Mouse (Mus musculus) left cerebral cortex, adult 2 months (tissue): ENCODE results near the gene Pard6b. TPM values are rescaled to one million over a fixed set of nuclear protein-coding genes. Genes with fewer than 3 reads are reported as not detected.

ENCODE experiments used
- DNase-seq, 2 experiments: peaks; one replicate each; pipeline ENCODE4 v3.0.0; 2021 to 2022; ENCODE audit warnings: low spot score in 2 of 2, mixed read lengths in 1 of 2; ENCODE audit errors: extremely low spot score in 1 of 2
- H3K27ac ChIP-seq: fragments of 200-600 bp; 2 replicates; pipeline ENCODE4 v1.8.1; 2022
- H3K4me3 ChIP-seq: fragments of 200-600 bp; 2 replicates; pipeline ENCODE4 v1.8.1; 2022
- CTCF ChIP-seq: fragments of 200-600 bp; IDR thresholded peaks from 2 replicates; pipeline ENCODE4 v1.8.1; 2022; ENCODE audit warnings: antibody characterized with exemption, mild to moderate bottlenecking, moderate library complexity
- intact Hi-C: fragments of 180-260 bp; cut with DNase I; formaldehyde crosslinking; loops from one replicate; pipeline ENCODE4 v1.15.1; 2025
- microRNA-seq, 2 experiments: library from miRNA; unstranded; fragments of <30 nt; microRNA quantifications; one replicate each; pipeline ENCODE4 v1.2.0; 2021
- total RNA-seq, 2 experiments: library from RNA; stranded (reverse); gene quantifications; 2 replicates each; pipeline ENCODE4 v1.2.3; 2021

Gene Pard6b
- total RNA-seq, 2 experiments from 2014 or later: 5.5 to 6.8 TPM

- intact Hi-C loops: loop anchor here (10.0 kb wide), 1 partner anchor 326 kb away; no protein-coding TSS in a partner anchor
- DNase-seq: no peak
- Histone ChIP-seq H3K27ac (no peak overlapping the region), H3K4me3 (no peak overlapping the region)
- TF ChIP-seq CTCF: no peak
Observed at GRCm38 (mm10) chr2:168119123-168119522, 38.3 kb downstream of the Pard6b start.

- intact Hi-C loops: no loop called here
- DNase-seq: no peak
- no peak for TF ChIP-seq CTCF
Observed at GRCm38 (mm10) chr2:168120906-168121305, 40.1 kb downstream of the Pard6b start.

DNA sequence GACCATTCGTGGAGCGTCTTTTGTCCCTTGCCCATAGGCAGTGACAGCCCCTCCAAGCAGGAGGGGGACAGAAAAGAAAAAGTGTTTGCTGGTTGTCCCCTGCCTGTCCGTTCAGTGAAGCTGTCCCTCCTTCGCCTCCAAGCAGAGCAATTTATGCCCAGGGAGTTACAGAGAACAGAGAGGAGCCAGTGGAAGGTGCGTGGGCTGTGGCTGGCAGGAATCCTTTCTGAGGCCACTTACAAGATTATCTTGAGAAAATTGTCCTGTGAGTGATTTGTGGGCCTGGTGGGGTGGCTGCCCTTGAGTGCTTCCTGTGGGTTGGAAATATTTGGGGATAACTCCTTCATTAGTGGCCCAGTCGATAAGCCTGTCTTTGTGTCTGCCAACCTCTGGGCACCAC, 42.8 kb downstream of the Pard6b start:
- intact Hi-C loops: no loop called here
- peak in 1 of 2 experiments; percentile 36 for DNase-seq
- Histone ChIP-seq H3K27ac (no peak overlapping the region), H3K4me3 (no peak overlapping the region)
- TF ChIP-seq CTCF: no peak

More at GRCm38 (mm10) chr2:168120906-168121305, 40.1 kb downstream of the Pard6b start:
- H3K4me3 ChIP-seq: no peak overlapping the region
- no peak overlapping the region for H3K27ac ChIP-seq

GRCm38 (mm10) chr2:168125288-168126089, 44.7 kb downstream of the Pard6b start:
- intact Hi-C loops: no loop called here
- no peak for DNase-seq
- no peak for TF ChIP-seq CTCF

DNA sequence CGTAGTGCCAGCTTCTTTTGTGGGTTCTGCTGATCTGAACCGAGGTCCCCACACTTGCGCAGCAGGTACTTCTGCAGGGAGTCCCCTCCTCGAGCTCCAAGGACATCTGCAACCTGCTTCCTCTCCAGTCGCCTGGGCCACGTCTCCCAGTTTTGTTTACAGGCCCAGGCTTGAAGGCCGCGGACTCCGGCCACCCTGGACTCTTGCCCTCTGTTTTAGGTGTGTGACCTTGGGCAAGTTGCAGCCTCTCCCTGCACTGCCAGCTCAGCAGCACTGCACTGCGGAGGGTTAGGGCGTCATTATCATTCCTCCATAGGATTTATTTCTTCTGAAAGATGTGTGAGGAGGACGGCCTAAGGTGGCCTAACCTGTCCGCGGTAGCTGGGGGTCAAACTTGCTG, 47.0 kb downstream of the Pard6b start:
- no peak for DNase-seq
- intact Hi-C loops: loop anchor here (1.0 kb wide), 1 partner anchor 79 kb away; no protein-coding TSS in a partner anchor
- Histone ChIP-seq H3K4me3 (no peak overlapping the region), H3K27ac (no peak overlapping the region)
- TF ChIP-seq CTCF: no peak

More at GRCm38 (mm10) chr2:168125288-168126089, 44.7 kb downstream of the Pard6b start:
- H3K27ac ChIP-seq: no peak overlapping the region
- no peak overlapping the region for H3K4me3 ChIP-seq

DNA sequence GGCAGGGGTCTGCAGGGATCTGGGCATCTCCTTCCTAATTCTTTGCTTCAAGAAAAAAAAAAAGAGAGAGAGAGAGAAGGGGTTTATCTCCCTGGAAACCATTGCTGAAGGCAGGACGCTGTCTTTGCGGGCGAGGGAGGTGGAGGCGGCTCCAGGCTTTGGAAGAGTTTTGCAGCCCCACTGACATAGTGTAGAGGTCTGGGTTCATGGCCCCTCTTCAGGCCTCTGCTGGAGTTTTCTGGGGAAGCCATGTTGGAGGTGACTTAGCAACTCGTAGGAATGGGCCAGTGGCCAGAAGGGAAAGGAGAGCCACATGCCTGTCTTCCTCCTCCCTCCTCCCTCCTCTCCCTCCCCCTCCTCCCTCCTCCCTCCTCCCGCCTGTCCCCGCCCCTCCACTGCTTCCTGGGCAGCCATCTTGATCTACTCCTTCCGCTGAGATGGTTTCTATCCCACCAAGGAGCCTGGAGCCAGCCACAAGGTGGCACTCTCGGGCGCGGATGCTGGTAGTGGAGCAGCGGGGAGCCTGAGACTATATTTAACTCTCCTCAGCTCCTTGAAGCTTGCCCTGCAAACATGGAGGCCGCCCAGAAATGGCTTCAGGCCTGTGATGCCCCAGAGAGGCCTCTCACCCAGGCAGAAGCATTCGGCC, 47.5 kb downstream of the Pard6b start:
- Histone ChIP-seq H3K27ac (no peak overlapping the region), H3K4me3 (no peak overlapping the region)
- peak; percentile 79 to 85 for DNase-seq
- intact Hi-C loops: loop anchor here (1.0 kb wide), 1 partner anchor 78 kb away; no protein-coding TSS in a partner anchor
- peak; percentile 55 for TF ChIP-seq CTCF

GRCm38 (mm10) chr2:168130046-168130445, 49.2 kb downstream of the Pard6b start:
- TF ChIP-seq CTCF: no peak
- Histone ChIP-seq H3K4me3 (no peak overlapping the region), H3K27ac (no peak overlapping the region)
- no peak for DNase-seq
- intact Hi-C loops: no loop called here

DNA sequence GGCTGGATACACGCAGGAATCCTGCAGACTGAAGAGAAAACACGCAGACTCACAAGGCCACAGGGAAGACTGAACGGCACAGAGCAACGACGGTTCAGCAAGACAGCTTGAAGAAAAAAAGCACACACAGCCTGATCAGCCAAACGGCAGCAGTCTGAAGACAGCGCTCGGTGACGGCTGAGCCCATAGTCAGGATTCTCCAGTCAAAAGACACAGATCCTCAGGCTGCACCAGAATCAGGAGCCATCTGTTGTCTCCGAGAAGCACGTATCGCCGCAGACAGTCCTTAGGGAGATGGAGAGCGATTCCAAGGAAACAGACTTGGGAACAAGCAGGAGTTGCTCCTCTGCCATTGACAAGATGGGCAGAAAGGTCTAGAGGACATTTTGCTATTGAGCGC, 56.4 kb downstream of the Pard6b start:
- no peak for TF ChIP-seq CTCF
- H3K27ac ChIP-seq: 0 out of 2 replicates have a peak overlapping the region, but pooled peaks have one; percentile 8
- no peak for DNase-seq
- no peak overlapping the region for H3K4me3 ChIP-seq
- intact Hi-C loops: no loop called here

GRCm38 (mm10) chr2:168143794-168144193, 63.0 kb downstream of the Pard6b start:
- intact Hi-C loops: no loop called here
- no peak overlapping the region for H3K4me3 ChIP-seq
- TF ChIP-seq CTCF: no peak
- no peak for DNase-seq
- no peak overlapping the region for H3K27ac ChIP-seq

DNA sequence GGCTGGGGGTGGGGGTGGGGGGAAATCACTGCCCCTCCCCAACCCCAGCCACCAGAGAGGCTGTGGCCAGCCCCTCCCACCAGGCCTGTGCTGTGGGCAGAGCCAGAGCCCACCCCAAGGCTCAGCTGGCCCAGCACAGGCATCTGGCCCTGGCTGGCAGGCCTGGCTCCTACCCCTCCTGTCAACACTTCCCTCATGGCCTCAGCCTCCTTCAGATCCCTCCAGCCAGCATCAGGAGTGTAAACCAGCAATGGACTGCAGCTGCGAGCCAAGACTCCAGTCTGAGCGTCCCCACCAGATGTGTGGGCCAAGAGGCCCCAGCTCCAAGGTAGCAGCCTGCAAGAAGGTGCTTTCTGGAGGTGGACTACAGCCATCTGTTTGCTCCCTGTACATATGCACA, 64.6 kb downstream of the Pard6b start:
- Histone ChIP-seq H3K4me3 (no peak overlapping the region), H3K27ac (no peak overlapping the region)
- intact Hi-C loops: no loop called here
- no peak for DNase-seq
- TF ChIP-seq CTCF: no peak

- intact Hi-C loops: no loop called here
- no peak for TF ChIP-seq CTCF
- no peak overlapping the region for H3K4me3 ChIP-seq
- DNase-seq: no peak
- H3K27ac ChIP-seq: no peak overlapping the region
Observed at GRCm38 (mm10) chr2:168147722-168148432, 67.1 kb downstream of the Pard6b start.

GRCm38 (mm10) chr2:168149241-168149640, 68.4 kb downstream of the Pard6b start:
- H3K4me3 ChIP-seq: no peak overlapping the region
- no peak for TF ChIP-seq CTCF
- DNase-seq: no peak
- no peak overlapping the region for H3K27ac ChIP-seq
- intact Hi-C loops: no loop called here

Small RNAs within 50 kb of the gene (microRNA-seq; reads per million reads assigned to microRNA genes)
- gene Gm24327: 0 reads per million in 2 experiments

Other genes starting within 250 kb of the Pard6b start
- 10 to 100 TPM; 52.0 to 69.0 TPM for gene Ptpn1, start 148.9 kb upstream of the Pard6b start, total RNA-seq
- under 1 TPM; 0.21 to 0.61 TPM for gene Ripor3, start 70.4 kb upstream of the Pard6b start, total RNA-seq
- gene Adnp, start 126.1 kb downstream of the Pard6b start, total RNA-seq: 10 to 100 TPM; 84.0 to 91.6 TPM
- 10 to 100 TPM; 26.9 to 32.3 TPM for gene Gm20716, start 149.4 kb downstream of the Pard6b start, total RNA-seq
- 10 to 100 TPM; 68.5 to 75.8 TPM for gene Dpm1, start 149.6 kb downstream of the Pard6b start, total RNA-seq
- gene Mocs3, start 149.6 kb downstream of the Pard6b start, total RNA-seq: 10 to 100 TPM; 19.6 to 20.1 TPM
- gene Kcng1, start 200.7 kb downstream of the Pard6b start, total RNA-seq: 10 to 100 TPM; 30.5 to 39.6 TPM